Mouse (Mus musculus) intestine, postnatal 0 days (tissue): Measurements from ENCODE around the gene Trim41. TPM values are rescaled to one million over a fixed set of nuclear protein-coding genes. Genes with fewer than 3 reads are reported as not detected.

ENCODE experiments used
- ATAC-seq: fragments of 200-750 bp; cut with Nextera tagmentation; 2 replicates; pipeline ENCODE4 v1.8.0; 2017; ENCODE audit warnings: mild to moderate bottlenecking, moderate TSS enrichment, moderate library complexity
- H3K27ac ChIP-seq: fragments of 300-500 bp; sonication (generic); 2 replicates; pipeline ENCODE4 v1.5.1; 2014; ENCODE audit warnings: mild to moderate bottlenecking, low read depth, low read length, moderate library complexity
- H3K27me3 ChIP-seq: fragments of 300-500 bp; sonication (generic); replicated peaks from 2 replicates; pipeline ENCODE4 v1.6.1; 2014; ENCODE audit warnings: low read length, mixed read lengths; ENCODE audit not compliant: control insufficient read depth, insufficient read depth
- H3K36me3 ChIP-seq: fragments of 300-500 bp; sonication (generic); 2 replicates; pipeline ENCODE4 v1.6.1; 2014; ENCODE audit warnings: mild to moderate bottlenecking, moderate library complexity; ENCODE audit not compliant: control insufficient read depth, insufficient read depth
- H3K4me1 ChIP-seq: fragments of 300-500 bp; sonication (generic); replicated peaks from 2 replicates; pipeline ENCODE4 v1.6.1; 2014; ENCODE audit warnings: antibody characterized with exemption, low read length, mixed read lengths; ENCODE audit not compliant: control insufficient read depth, insufficient read depth
- H3K4me2 ChIP-seq: fragments of 300-500 bp; sonication (generic); replicated peaks from 2 replicates; pipeline ENCODE4 v1.6.1; 2014; ENCODE audit warnings: low read depth, mild to moderate bottlenecking, moderate library complexity
- H3K4me3 ChIP-seq: fragments of 300-500 bp; sonication (generic); 2 replicates; pipeline ENCODE4 v1.5.1; 2014; ENCODE audit warnings: low read depth, low read length
- H3K9ac ChIP-seq: fragments of 300-500 bp; sonication (generic); 2 replicates; pipeline ENCODE4 v1.6.1; 2014; ENCODE audit warnings: mild to moderate bottlenecking, low read depth, low read length
- H3K9me3 ChIP-seq: fragments of 300-500 bp; sonication (generic); 2 replicates; pipeline ENCODE4 v1.6.1; 2016; ENCODE audit warnings: mixed run types; ENCODE audit not compliant: control insufficient read depth
- CTCF ChIP-seq: sonication (generic); IDR thresholded peaks from 2 replicates; pipeline ENCODE4 v1.5.1; 2016; ENCODE audit warnings: low read depth, mild to moderate bottlenecking, control low read depth, antibody characterized with exemption, moderate library complexity
- WGBS: fragments of 180-500 bp; shearing (Covaris S2); extraction: QIAGEN DNeasy Blood & Tissue Kit; methylation state at CpG from one replicate; pipeline ENCODE4 v1.1.7; 2014; 5-methylcytosine and 5-hydroxymethylcytosine counted together
- polyA plus RNA-seq: library from polyadenylated mRNA; unstranded; fragments of >200 nt; fragmentation: Nextera tagmentation; extraction: Ambion mirVana; gene quantifications from 2 replicates; pipeline ENCODE4 v1.2.1, GENCODE M21; 2015

The Trim41 gene
- polyA plus RNA-seq, 1 experiment from 2014 or later = 4.0 TPM

GRCm38 (mm10) chr11:48804922-48805321 is 12.2 kb downstream of the Trim41 start:
- ATAC-seq = no peak
- no peak for TF ChIP-seq CTCF
- no peak overlapping the region for H3K27ac ChIP-seq
- no peaks in the 10 kb centered on the region for H3K4me1 ChIP-seq
- H3K9me3 ChIP-seq = no peaks in the 10 kb centered on the region
- no peak overlapping the region for H3K4me2 ChIP-seq
- no peaks in the 10 kb centered on the region for H3K27me3 ChIP-seq
- no peak overlapping the region for H3K9ac ChIP-seq
- H3K4me3 ChIP-seq = no peak overlapping the region
- 81% methylated on average over 2 of the region's 2 CpGs for WGBS
- H3K36me3 ChIP-seq = peaks cover 79% of the 10 kb centered on the region

DNA sequence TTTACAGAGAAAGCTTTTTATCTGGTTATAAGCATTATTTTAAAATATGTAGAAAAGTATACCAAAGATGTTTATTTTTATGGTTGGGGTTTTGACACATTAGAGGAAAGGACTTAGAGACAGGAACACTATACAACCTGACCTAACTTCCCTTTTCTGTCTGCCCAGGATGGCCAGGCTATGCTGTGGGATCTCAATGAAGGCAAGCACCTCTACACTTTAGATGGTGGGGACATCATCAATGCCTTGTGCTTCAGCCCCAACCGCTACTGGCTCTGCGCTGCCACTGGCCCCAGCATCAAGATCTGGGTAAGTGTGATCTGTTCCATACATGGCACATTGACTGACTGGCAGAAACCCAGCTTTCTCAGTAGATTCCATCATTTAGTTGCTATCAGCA is 13.2 kb downstream of the Trim41 start:
- no peaks in the 10 kb centered on the region for H3K27me3 ChIP-seq
- ATAC-seq = no peak
- TF ChIP-seq CTCF = no peak
- H3K27ac ChIP-seq = no peak overlapping the region; the same call in 1 of the 2 replicates
- no peaks in the 10 kb centered on the region for H3K9me3 ChIP-seq
- no peaks in the 10 kb centered on the region for H3K4me1 ChIP-seq
- no peak overlapping the region for H3K4me3 ChIP-seq
- peaks cover 69% of the 10 kb centered on the region for H3K36me3 ChIP-seq
- no peak overlapping the region for H3K4me2 ChIP-seq
- no peak overlapping the region for H3K9ac ChIP-seq
- WGBS = 94% methylated on average over 2 of the region's 2 CpGs

DNA sequence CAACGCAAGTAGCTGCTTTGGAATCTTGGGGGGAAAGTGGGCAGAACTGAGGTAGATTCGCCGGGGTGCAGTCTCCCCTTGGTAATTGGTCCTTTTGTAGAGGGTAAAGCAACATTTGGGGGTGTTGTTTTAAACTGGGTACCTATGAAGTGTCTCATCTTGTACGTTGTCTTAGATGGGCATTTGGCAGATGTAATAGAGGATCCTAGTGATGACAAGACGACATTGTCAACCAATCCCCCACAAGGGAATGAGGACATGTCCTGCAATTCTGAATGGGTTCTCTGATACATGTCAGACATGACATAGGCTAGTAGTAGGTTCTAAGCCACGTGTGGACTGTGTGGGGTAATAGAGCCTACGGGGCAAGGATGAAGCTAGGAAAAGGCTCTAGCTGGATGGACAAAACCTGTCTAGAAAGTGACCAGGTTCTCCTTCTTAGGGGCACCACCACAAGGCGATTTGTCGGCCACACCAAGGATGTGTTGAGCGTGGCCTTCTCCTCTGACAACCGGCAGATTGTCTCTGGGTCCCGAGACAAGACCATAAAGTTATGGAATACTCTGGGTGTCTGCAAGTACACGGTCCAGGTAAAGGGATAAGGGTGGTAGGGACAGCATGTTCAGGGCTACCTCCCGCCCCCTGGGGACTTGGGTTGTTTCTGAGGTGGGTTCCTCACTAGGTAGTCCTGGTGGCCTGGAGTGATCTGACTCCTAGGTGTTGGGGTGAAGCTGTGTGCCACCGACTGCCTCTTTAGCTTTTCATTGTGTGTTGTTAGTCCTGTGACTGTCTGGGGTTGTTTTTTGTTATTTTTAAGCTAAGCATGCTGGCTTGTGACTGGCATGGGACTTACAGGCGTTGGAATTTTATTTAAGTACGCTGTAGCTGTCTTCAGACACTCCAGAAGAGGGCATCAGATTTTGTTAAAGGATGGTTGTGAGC is 15.1 kb downstream of the Trim41 start:
- peak overlapping the region; percentile 52 for H3K9ac ChIP-seq
- peaks cover 51% of the 10 kb centered on the region for H3K36me3 ChIP-seq
- ATAC-seq = no peak
- peak overlapping the region; percentile 52 for H3K4me3 ChIP-seq
- no peak overlapping the region; the same call in 1 of the 2 replicates for H3K27ac ChIP-seq
- H3K4me1 ChIP-seq = 0 out of 2 replicates have a peak, but pooled peaks cover 4% of the 10 kb centered on the region
- H3K27me3 ChIP-seq = no peaks in the 10 kb centered on the region
- WGBS = 43% methylated on average over 17 of the region's 17 CpGs
- TF ChIP-seq CTCF = no peak
- H3K9me3 ChIP-seq = no peaks in the 10 kb centered on the region
- peak overlapping the region; percentile 67 for H3K4me2 ChIP-seq

- no peak for TF ChIP-seq CTCF
- under 1% methylated on average over 47 of the region's 47 CpGs for WGBS
- H3K27me3 ChIP-seq = no peaks in the 10 kb centered on the region
- ATAC-seq = peak; percentile 93
- H3K4me1 ChIP-seq = 0 out of 2 replicates have a peak, but pooled peaks cover 4% of the 10 kb centered on the region
- peak within 1 kb of the TSS; percentile 67 for H3K4me2 ChIP-seq
- no peaks in the 10 kb centered on the region for H3K9me3 ChIP-seq
- peak within 1 kb of the TSS; percentile 52 for H3K4me3 ChIP-seq
- H3K36me3 ChIP-seq = peaks cover 31% of the 10 kb centered on the region
- H3K27ac ChIP-seq = peak within 1 kb of the TSS; percentile 93
- peak within 1 kb of the TSS; percentile 52 for H3K9ac ChIP-seq
These were observed 17.0 kb downstream of the Trim41 start, which contains the start of gene Rack1 for GRCm38 (mm10) chr11:48799921-48800701. Gene Rack1 (plus strand): TSS chr11:48800332.

DNA sequence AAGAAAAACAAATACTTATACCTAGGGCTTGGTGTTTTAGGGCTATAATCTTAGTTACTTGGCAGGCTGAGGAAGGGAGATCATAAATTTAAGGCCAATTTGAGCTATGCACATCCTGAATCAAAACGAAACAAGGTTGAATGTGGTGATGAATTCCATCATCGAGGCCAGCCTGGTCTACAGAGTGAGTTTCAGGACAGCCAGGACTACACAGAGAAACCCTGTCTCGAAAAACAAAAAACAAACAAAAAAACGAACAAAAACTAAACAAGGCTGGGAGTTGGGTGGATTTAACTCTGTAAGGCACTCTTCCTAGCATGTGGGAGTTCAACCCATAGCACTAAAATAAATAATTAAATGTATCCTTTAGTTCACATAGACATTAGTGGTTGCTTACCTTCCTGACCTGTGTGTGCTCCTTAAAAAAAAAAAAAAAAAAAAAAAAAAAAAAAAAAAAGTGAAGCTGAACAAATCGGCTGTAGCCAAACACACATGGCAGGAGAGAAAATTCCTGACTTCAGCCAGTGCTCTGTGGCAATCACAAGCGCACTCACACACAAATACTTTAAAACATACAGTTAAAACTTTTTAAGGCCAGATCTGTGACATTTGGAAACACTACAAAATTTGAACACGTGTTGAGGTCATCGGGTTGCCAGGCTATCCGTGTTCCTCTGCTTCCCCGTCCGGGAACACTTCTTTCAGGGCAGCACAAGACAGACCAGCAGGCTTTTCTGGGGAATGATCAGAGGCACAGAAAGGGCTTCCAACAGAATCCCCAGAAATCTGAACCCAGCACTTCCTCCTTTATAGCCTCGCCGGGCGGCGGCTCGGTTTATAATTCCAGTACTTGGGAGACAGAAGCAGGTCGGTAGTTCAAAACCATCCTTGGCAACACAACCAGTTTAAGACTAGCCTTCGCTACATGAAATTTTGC is 17.9 kb downstream of the Trim41 start:
- peak overlapping the region; percentile 52 for H3K4me3 ChIP-seq
- no peaks in the 10 kb centered on the region for H3K9me3 ChIP-seq
- 0 out of 2 replicates have a peak, but pooled peaks cover 4% of the 10 kb centered on the region for H3K4me1 ChIP-seq
- peak overlapping the region; percentile 52 for H3K9ac ChIP-seq
- TF ChIP-seq CTCF = no peak
- peak overlapping the region; percentile 93 for H3K27ac ChIP-seq
- H3K27me3 ChIP-seq = no peaks in the 10 kb centered on the region
- peak overlapping the region; percentile 67 for H3K4me2 ChIP-seq
- H3K36me3 ChIP-seq = peaks cover 23% of the 10 kb centered on the region
- peak; percentile 24 for ATAC-seq
- 4% methylated on average over 18 of the region's 18 CpGs for WGBS
